Mouse (Mus musculus) adrenal gland, postnatal 25 days (tissue): Measurements from ENCODE around the gene Anks6. TPM values are rescaled to one million over a fixed set of nuclear protein-coding genes. Genes with fewer than 3 reads are reported as not detected.
A peak's percentile ranks its signal among the peaks of the same experiment; 100 is the strongest.

Experiments used
- DNase-seq: peaks from one replicate; pipeline ENCODE4 v3.0.0; 2021; ENCODE audit warnings: mixed read lengths
- total RNA-seq: library from RNA; stranded (reverse); gene quantifications from 2 replicates; pipeline ENCODE4 v1.2.3, GENCODE M21; 2021

The Anks6 gene
- total RNA-seq, 1 experiment from 2014 or later: 6.8 TPM

DNA sequence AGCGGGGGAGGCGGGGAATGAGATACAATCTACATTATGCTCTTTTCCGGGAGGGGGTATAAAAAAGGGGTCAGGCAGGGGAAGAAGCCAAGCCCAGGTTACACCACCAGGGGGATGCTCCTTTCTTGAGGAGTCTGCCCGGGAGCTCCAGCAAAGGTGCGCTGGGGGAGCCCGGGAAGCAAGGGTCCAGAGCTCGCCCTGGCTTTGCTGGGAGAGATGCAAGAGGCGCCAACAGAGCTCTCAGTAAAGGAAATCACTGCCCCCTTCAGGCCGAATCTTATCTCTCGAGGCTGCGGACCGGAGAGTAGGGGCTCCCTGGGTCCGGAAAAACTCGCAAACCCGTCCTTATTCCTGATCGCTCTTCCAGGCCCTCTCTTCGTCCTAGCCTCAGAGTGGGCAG is 67.4 kb downstream of the Anks6 start:
- peak; percentile 24 for DNase-seq

DNA sequence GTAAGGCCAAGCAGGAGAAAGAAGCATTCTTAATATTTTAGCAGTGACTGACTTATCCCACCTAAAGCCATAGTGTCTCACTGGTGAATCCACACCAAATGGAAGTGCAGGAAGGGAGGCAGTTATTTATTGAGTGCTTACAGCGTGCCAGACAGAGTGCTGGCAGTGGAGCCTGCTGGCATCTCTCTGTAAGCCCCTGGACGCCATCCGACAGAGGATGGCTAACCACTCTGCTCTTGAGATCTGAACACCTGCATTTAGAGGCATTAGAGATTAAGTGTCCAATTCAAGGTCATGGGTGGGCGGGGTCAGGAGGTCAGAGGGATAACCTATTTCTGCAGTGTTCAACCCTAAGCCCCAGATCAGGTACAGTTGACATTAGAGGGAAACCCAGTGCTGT is 68.4 kb downstream of the Anks6 start:
- DNase-seq: no peak

DNA sequence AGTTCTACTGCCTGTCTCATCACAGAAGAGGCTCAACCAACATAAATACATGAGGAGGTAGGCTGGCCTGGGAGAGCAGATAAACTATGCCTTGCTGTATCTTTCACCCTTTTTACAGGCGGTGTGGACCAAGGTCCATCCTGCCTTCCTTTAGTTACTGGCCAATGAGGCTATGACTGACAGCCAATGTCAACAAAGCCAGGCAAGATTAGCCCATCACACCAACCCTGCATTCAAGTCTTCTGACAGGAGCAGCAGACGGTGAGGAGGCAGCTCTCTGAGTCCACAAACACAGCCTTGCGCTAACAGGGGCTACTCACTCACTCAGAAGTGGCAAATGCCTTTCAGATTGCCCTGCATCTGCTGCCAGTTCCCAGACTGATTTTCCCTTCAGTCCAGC is 69.0 kb downstream of the Anks6 start:
- no peak for DNase-seq

DNA sequence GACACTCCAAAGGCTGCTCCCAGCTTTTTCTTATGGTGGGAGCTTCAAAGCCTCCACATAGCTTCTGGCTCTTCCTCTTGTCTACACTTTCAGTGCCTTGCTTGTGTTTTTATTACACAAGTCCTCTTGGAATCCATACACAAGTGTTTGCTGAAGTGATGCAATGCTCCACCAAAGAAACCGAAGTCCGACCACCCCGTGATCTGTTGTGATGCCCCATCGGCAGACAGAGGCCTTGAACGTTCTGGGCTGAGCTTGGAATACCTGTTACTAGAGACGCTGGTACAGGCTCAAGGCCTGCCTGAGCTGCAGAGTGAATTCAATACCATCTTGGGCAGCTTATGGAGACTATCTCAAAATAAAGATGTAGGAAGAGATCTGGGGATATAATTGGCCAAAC is 69.4 kb downstream of the Anks6 start:
- DNase-seq: no peak

DNA sequence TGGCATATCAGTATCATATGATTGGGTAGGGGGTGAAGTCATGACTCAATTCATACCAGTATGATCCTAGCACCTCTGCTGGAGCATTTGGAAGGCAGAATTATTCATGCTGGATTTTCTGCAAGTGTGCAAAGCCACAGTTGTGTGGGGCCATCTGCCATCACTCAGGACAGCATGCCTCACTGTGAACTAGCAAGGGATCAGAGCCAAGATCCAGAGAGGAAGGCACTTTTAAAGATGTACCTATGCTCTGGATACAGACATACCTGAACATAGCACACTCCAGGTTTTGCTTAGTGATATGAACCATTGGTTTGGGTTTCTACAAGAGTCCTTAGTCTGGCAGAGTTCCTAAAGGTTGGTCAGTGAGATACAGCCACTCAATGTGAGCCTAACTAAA is 71.2 kb downstream of the Anks6 start:
- DNase-seq: no peak

DNA sequence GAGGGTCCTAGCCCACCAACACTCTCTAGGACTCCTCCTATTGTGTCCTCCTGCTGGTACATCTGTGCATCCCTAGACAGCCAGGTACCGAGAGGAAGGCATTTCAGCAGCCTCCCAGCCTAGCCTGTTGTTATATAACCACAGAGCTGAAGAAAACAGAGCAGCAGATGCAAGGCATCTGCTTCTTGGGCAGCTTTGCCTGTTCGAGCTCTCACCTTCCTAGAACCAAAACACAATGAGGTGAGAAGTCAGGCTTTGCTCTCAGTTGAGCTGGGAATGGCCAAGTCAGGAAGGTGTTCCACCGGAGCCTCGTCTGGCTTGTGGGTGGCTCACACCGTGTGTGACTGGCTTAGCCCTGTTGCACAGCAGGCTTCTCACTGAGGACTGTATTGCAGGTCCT is 74.3 kb downstream of the Anks6 start:
- no peak for DNase-seq

DNA sequence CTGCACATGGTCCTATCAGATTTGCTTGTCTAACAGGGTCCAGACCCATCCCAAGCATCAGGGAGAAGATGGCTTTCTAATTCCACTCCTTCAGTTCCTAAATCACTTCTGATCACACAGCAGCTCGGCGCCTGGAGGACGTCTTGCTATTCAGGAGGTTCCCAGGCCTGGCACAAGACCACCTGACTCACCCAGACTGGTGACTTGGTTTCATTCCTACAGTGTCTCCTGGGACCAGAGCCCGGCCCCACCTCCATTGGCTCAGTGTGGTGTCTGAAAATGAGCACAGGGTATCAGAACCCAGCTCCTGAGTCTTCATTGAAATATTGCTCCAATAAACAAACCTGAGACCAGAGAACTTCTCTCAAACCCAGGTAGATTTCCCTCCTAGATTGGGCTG is 75.1 kb downstream of the Anks6 start:
- DNase-seq: no peak

DNA sequence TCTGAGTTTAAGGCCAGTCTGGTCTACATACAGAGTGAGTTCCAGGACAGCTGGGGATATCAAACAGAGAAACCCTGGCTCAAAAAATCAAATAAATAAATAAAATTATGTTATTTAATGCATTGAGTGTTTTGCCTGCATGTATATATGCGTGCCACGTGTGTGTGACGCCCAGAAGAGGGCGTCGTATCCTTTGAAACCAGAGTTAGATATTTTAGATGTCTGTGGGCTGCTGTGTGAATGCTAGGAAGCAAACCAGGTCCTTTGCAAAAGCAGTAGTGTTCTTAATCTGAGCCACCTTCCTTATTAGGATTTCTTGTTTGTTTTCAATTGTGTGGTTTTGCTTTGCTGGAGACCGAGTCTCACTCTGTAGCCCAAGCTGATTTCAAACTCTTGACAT is 78.9 kb downstream of the Anks6 start:
- DNase-seq: no peak

DNA sequence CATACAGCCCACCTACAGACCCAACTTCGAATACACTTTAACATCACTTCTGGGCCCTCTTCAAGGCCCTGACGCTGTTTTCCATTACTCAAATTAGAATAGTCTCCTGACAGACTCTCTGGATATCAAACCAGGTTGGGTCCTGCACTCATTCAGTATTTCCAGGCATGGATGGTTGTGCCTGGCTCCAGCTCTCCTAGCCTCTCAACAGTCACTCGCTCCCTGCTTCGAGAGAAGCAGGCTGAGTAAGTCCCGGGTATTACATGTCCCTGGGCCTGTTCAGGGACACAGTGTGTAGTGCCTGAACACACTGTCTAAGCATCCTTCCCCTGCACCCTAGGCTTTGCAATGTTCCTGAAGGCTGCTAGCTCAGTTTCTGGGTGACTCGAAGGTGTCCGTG is 80.1 kb downstream of the Anks6 start:
- DNase-seq: no peak

DNA sequence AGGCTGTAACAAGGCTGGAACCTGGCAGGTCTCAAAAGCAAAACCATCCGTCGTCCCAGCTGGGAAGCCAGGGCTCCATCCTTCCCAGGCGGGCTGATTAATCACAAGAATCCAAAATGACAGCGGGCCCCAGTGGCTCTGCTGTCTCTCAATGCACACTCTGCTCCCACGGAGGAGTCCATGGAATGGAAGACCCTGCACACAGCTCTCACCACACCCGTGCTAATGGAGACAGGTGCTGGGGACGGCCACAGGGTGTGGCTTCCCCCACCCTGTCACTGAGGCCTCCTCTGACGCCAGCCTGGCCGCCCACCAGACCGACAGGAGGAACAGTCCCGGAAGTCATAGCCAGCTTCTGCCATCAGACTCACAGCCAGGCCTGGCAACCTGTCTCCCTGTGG is 80.6 kb downstream of the Anks6 start:
- no peak for DNase-seq

DNA sequence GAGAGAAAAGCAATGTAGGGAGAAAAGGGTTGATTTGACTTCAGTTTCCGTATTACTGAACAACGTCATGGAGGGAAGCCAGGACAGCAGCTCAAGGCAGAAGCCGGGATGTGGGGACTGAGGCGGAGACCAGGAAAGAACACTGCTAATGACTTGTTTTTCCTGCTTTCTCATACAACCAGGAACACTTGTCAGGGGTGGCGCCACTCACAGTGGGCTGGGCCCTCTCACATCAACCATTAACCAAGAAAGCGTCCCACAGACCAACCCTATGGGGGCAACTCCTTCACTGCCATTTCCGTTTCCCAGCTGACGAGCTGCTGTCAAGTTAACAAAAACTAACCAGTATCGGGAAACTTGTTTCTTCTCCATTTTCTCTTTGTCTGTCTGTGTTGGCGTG is 83.9 kb downstream of the Anks6 start:
- no peak for DNase-seq

DNA sequence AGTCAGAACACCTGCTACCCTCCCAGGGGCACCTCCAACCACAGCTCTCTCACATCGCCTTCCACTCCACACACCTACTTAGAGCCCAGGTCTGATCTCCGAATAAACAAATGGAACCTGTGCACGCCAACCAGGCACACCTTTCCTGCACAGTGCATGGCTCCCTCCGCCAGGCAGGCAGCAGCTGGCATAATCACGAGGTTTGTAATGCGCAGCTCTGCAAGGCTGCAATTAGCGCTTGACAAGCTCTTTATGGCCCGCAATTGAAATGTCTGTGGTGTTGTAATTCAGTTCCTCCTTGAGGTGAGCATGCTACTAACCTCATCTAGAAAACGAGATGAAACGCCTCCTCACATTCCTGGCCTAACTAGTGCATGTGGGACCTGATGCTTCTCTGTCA is 89.2 kb downstream of the Anks6 start:
- DNase-seq: no peak

DNA sequence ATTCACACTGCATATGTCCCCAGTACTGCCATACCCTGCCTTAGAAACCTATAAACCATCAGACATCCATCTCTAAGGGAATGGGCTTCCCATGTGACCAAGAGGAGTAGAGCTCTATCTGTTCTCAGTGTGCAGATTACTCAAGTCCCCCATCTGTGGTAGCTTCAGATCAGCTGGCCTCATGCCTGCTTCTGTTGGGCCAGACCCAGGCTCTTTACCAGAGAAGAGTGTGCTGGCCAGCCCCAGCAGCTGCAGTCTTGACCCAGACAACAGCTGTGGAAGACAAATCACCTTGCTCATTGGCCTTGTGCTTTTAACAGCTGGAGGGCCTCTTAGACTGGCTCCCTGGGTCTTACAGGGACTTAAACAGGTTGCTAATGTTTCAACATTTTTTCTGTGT is 90.7 kb downstream of the Anks6 start:
- DNase-seq: no peak

Other genes starting within 250 kb of the Anks6 start
- 0.27 TPM in 1 of 2 replicates, not detected in the other for gene Gabbr2, start 65.6 kb downstream of the Anks6 start, total RNA-seq
- 0.67 and 1.4 TPM in 2 replicates for gene Galnt12, start 34.5 kb upstream of the Anks6 start, total RNA-seq
- gene Col15a1, start 150.7 kb upstream of the Anks6 start, total RNA-seq: 36.1 and 38.6 TPM in 2 replicates